Mouse (Mus musculus) gastrocnemius, adult 2 months (tissue): Measurements from ENCODE around the gene Zfp326. TPM values are rescaled to one million over a fixed set of nuclear protein-coding genes. Genes with fewer than 3 reads are reported as not detected.
A peak's percentile ranks its signal among the peaks of the same experiment; 100 is the strongest.

Source experiments
- DNase-seq: peaks from one replicate; pipeline ENCODE4 v3.0.0; 2022
- H3K27ac ChIP-seq: fragments of 200-600 bp; 2 replicates; pipeline ENCODE4 v1.8.1; 2022; ENCODE audit warnings: mild to moderate bottlenecking
- H3K4me3 ChIP-seq: fragments of 200-600 bp; 2 replicates; pipeline ENCODE4 v1.8.1; 2022; ENCODE audit warnings: mild to moderate bottlenecking, moderate library complexity
- CTCF ChIP-seq: fragments of 200-600 bp; IDR thresholded peaks from 2 replicates; pipeline ENCODE4 v1.8.1; 2022; ENCODE audit warnings: antibody characterized with exemption, mild to moderate bottlenecking, moderate library complexity
- intact Hi-C: fragments of 180-260 bp; cut with DNase I; formaldehyde crosslinking; loops from one replicate; pipeline ENCODE4 v1.15.1; 2025
- long read RNA-seq, 2 experiments: library from polyadenylated mRNA; stranded (forward); transcript quantifications; one replicate each; pipeline ENCODE4 v2.0.0; 2021
- total RNA-seq, 2 experiments: library from RNA; stranded (reverse); gene quantifications; 2 replicates each; pipeline ENCODE4 v1.2.3; 2021

The Zfp326 gene
- 10 to 100 TPM in 1 of 2 experiments, 1 to 10 TPM in 1; 9.8 to 10.6 TPM for total RNA-seq
- long read RNA-seq, experiment 1, partial matches to known transcripts = 1 of 1 reads
- long read RNA-seq, experiment 1, other reads (novel, unspliced or antisense) = 0 of 1 reads
- long read RNA-seq, experiment 2 = 0 reads

DNA sequence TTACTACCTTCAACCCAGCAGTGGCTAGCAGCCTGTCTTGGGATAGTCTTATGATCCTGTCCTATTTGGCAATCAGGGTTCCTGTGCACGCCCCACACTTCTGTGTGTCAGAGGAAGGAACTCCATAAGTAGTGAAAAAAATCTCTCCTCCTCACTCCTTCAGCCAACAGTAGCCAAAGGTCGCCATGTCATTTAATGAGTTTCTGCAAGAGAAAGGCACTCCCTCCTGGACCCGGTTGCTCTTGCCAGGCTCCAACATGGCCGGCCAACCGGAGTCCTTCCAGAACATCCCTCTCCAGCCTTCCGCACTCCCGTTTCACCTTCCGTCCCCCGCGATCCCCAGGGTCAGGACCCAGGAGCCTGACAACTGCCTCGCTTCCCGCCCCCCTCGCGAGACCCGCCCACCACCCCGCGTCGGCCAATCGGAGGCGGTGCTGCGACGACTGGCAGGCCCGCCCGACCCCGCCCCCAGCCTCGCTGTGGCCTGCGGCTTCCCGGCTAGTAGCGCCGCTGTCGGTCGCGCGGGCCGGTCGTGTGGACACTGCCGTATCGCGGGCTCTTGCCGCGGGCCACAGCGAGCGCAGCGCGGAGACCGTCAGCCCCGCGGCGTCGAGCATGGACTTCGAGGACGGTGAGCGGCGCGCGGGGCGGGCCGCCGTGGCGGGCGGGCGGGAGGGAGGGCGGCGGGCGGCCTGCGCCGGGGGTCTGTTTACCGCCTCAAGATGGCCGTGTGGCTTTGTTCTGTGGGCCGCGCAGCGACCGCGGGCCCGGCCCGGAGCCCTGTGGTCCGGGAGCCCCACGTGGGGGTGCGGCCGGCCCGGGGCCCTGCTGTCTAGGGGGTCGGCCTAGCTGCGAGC lies at the start of gene Zfp326:
TSS of gene Zfp326 (plus strand) at position 498 of the 857 bp plus-strand sequence.
- no peak for TF ChIP-seq CTCF
- intact Hi-C loops = loop anchor here (10.0 kb wide), 1 partner anchor 381 kb away; no protein-coding TSS in a partner anchor
- H3K27ac ChIP-seq = peak within 1 kb of the TSS; percentile 91
- H3K4me3 ChIP-seq = peak within 1 kb of the TSS; percentile 95
- DNase-seq = peak; percentile 95

GRCm38 (mm10) chr5:105826916-105827510 lies 49.4 kb upstream of the Zfp326 start:
- Histone ChIP-seq H3K4me3 (no peak overlapping the region), H3K27ac (no peak overlapping the region)
- TF ChIP-seq CTCF = no peak
- intact Hi-C loops = no loop called here
- DNase-seq = no peak

DNA sequence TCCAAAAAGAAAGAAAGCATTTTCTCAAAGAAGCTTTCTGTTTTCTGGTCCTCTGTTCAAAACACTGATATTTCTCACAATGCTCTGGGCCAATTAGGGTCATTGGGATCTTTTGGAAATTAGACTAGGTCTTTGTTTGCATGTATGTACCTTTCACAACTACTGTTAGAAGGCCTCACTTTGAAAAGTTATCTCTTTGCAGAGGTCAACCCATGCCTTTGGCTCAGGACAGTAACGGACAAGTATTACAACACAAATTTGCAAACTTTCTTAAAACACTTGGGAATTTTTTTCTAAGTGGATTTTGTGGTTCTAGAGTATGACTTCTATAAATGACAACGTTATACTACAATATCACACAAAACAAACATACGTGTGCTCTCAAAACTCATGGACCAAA lies 48.3 kb upstream of the Zfp326 start:
- DNase-seq = no peak
- Histone ChIP-seq H3K27ac (no peak overlapping the region), H3K4me3 (no peak overlapping the region)
- TF ChIP-seq CTCF = no peak
- intact Hi-C loops = no loop called here

DNA sequence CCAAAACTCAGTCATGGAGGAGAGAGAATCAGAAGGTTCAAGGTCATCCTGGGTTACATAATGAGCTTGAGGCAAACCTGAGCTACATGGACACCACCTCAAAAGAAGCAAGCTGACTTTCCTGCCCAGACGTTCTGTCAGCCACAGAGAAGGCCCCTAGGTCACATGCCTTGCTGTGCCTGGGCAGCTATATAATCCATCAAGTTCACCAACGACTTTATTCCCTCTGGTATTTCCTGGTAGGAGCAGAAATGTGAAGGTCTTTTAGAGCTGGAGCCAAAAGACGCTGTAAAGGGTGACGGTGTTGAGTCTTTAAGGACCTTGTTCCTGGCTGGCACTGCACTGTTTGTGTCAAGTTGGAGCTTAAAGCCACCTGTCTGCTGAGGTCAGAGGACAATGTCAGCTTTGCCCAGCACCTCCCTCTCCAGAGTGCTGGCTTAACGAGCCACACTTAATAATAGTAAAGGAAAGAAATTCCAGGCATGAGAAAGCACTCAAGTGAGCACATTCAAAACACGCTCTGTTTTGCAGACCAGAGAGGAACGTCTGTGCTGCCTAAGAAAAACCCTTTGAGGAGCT lies 47.3 kb upstream of the Zfp326 start:
- intact Hi-C loops = no loop called here
- H3K27ac ChIP-seq = no peak overlapping the region

DNA sequence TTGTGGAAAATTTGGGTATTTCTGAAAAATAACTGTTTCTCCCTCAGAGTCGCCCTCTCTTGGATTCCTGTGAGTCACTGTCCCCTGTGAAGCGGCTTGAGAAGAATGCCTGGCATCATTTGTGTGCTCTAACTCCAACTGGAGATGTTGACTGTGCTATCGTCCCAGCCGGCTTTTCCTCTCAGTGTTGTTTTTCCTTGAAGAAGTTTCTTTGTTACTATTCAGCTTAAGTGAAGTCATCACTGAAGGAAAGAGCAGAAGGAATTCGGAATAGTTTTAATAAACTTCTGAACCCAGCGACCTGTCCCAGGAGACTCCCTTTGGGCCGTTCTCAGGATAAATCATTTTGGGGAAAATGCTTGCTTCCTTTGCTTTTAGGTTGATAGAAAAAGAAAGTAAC lies 44.2 kb upstream of the Zfp326 start:
- Histone ChIP-seq H3K4me3 (no peak overlapping the region; the same call in 1 of the 2 replicates), H3K27ac (peak overlapping the region; percentile 73)
- TF ChIP-seq CTCF = peak; percentile 38
- DNase-seq = peak; percentile 62
- intact Hi-C loops = no loop called here

More for the DNA sequence above, 47.3 kb upstream of the Zfp326 start:
- no peak for DNase-seq
- no peak overlapping the region for H3K4me3 ChIP-seq
- TF ChIP-seq CTCF = no peak

DNA sequence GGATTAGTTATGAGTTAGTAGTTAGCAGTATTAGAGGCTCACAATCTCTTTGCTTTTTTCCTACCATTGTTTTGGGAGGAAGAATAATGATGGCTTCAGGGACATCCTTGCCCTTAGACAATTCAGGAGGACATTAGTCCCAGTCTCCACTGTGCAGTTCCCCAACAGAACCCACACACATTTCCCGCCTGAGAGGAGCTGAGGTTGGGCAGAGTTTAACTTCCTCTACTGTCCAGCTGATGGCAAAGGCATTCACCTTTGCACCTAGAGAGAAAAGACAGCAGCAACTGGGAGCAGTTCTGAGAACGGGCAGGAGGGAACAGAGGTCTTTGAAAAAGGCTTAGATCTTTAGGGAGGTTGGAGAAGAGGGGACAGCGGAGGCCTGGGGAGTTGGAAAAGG lies 42.4 kb upstream of the Zfp326 start:
- H3K4me3 ChIP-seq = no peak overlapping the region
- no peak for DNase-seq
- intact Hi-C loops = no loop called here
- H3K27ac ChIP-seq = no peak overlapping the region
- TF ChIP-seq CTCF = no peak

GRCm38 (mm10) chr5:105836006-105836405 lies 40.4 kb upstream of the Zfp326 start:
- peak overlapping the region; percentile 56 for H3K27ac ChIP-seq

DNA sequence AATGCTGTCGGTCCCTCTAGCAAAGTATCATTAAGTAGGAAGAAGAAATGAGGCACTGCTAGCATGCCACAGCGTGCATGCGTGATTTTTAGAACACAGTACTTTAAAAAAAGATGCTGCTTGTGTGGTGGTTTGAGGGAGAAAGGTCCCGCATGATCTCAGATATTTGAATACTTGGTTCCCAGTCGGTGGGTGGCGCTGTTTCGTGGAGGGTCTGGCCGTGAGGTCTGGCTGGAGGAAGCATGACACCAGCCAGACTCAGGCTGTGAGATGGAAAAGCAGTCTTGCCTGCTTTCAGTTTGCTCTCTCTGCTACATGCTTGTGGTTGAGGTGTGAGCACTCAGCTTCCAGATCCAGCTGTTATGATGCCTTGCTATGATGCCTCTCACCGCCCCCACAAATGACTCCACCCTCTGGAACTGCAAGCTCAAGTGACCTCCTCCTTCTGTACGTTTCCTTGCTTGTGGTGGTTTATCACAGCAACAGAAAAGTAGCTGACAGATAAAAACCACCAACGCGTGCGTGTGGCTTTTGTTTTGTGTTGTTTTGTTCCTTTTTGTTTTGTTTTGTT lies 36.5 kb upstream of the Zfp326 start:
- intact Hi-C loops = no loop called here

More at GRCm38 (mm10) chr5:105836006-105836405, 40.4 kb upstream of the Zfp326 start:
- DNase-seq = peak; percentile 79
- no peak for TF ChIP-seq CTCF
- intact Hi-C loops = no loop called here
- H3K4me3 ChIP-seq = no peak overlapping the region

DNA sequence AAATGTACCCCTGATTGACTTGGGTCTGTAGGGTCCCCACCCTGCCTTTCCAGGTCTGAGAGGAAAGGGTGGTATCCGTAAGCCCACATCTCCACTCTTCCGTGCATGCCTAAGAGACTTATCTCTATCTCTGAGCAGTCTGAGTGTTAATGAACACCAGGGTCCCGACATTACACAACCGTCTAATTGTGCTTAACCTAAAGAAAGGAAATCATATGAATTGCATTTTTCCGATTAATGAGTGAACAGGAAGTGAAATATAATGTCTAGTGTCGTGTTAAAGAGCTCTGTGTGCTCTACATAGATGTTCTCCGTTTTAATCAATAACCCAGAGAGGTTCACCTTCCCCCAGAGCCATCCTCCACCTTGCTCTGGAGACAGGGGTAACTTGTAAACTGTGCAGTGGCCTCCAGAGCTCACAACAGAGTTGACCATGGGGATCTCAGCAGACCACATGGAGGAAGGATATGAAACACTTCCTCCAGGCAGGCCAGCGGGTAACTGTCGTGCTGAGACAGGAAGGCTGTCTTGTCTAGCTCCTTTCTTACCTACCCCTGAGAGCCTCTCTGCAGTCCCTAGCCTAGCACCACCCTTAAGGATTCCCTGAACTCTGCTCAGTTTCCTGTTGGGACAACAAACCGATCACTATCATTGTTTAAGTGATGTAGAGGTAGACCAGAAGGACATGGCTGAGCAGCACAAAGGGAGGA lies 32.2 kb upstream of the Zfp326 start:
- no peak overlapping the region for H3K27ac ChIP-seq
- TF ChIP-seq CTCF = no peak
- no peak for DNase-seq
- intact Hi-C loops = no loop called here
- no peak overlapping the region for H3K4me3 ChIP-seq

More for the DNA sequence above, 36.5 kb upstream of the Zfp326 start:
- no peak for TF ChIP-seq CTCF
- no peak overlapping the region for H3K4me3 ChIP-seq
- no peak overlapping the region for H3K27ac ChIP-seq
- DNase-seq = no peak

DNA sequence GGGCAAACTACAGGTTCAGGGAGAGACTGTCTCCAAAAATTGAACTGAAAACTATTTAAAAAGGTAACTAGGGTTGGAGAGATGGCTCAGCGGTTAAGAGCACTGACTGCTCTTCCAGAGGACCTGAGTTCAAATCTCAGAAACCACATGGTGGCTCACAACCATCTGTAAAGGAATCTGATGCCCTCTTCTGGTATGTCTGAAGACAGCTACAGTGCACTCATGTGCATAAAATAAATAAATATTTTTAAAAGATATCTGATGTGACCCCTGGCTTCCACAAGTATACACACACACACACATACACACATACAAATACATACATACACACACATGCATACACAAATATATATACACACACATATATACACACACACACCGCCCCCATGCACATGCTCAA lies 31.3 kb upstream of the Zfp326 start:
- H3K4me3 ChIP-seq = no peak overlapping the region
- DNase-seq = no peak
- peak; percentile 21; the same call in 1 of the 2 replicates for TF ChIP-seq CTCF
- no peak overlapping the region for H3K27ac ChIP-seq
- intact Hi-C loops = no loop called here

- DNase-seq = no peak
- no peak overlapping the region for H3K4me3 ChIP-seq
- intact Hi-C loops = no loop called here
- no peak overlapping the region for H3K27ac ChIP-seq
- no peak for TF ChIP-seq CTCF
Measured at GRCm38 (mm10) chr5:105847726-105848125, 28.6 kb upstream of the Zfp326 start.

DNA sequence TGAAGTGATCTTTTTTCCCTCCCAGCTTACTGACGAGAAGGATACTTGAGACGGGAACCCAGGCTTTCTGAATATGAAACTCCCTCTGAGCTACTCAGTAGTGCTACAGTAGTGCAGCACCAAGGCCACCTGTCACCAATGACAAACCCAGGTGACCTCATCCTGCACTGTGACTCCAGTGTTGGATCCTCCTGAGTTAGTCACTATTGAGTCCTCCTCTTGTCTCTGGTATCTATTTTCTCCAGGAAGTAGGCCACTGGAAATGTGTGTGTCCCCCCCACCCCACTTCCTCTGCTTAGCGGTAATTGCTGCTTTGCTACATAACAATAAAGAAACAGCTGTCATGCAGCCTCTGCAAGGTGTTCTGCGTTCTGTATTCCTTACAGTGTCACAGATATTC lies 27.1 kb upstream of the Zfp326 start:
- intact Hi-C loops = no loop called here
- no peak overlapping the region for H3K4me3 ChIP-seq
- DNase-seq = no peak
- no peak for TF ChIP-seq CTCF
- no peak overlapping the region for H3K27ac ChIP-seq
